Comparison of ENCODE assay signal across 36 mouse cellular contexts in genomic region chr14:76523344-76523743, GRCm38 (mm10). TPM values are rescaled to one million over a fixed set of nuclear protein-coding genes. Genes with fewer than 3 reads are reported as not detected.
"Had no signal": no experiment of that assay in that cellular context is flagged by ENCODE, and none has a peak within 500 bp of the region (broad histone marks: within the 10 kb centered on the region; RNA-seq: fewer than 3 reads in every experiment).

No protein-coding gene starts in this region.

- H3K4me2 ChIP-seq: heart, embryonic 11.5 days; heart, embryonic 12.5 days; heart, embryonic 13.5 days; heart, embryonic 15.5 days; hindbrain, embryonic 12.5 days; hindbrain, embryonic 13.5 days; hindbrain, embryonic 14.5 days; hindbrain, embryonic 15.5 days; intestine, embryonic 15.5 days; kidney, embryonic 15.5 days had no signal

- H3K9me3 ChIP-seq: heart, embryonic 10.5 days; heart, embryonic 12.5 days; heart, embryonic 13.5 days; heart, embryonic 15.5 days; hindbrain, embryonic 10.5 days; hindbrain, embryonic 12.5 days; hindbrain, embryonic 13.5 days; hindbrain, embryonic 15.5 days; intestine, embryonic 15.5 days; kidney, embryonic 15.5 days had no signal

- H3K4me3 ChIP-seq: heart, embryonic 10.5 days; heart, embryonic 12.5 days; heart, embryonic 13.5 days; heart, embryonic 15.5 days; hindbrain, embryonic 10.5 days; hindbrain, embryonic 12.5 days; hindbrain, embryonic 13.5 days; hindbrain, embryonic 15.5 days; intestine, embryonic 15.5 days; kidney, embryonic 15.5 days; layer of hippocampus, adult 2 months had no signal

- DNase-seq: heart, postnatal 10 days; heart, postnatal 14 days; heart, postnatal 36 days; heart, postnatal 4 days; kidney, adult 11 months; kidney, adult 18-20 months; kidney, adult 2 months; kidney, adult 8-10 months; kidney, adult 9 months; kidney, postnatal 10 days; kidney, postnatal 14 days; kidney, postnatal 25 days; kidney, postnatal 36 days; kidney, postnatal 4 days; layer of hippocampus, adult 9-11 months; layer of hippocampus, postnatal 36 days had no signal

- H3K27me3 ChIP-seq: heart, embryonic 12.5 days; heart, embryonic 13.5 days; heart, embryonic 15.5 days; hindbrain, embryonic 12.5 days; hindbrain, embryonic 13.5 days; hindbrain, embryonic 15.5 days; intestine, embryonic 15.5 days; kidney, embryonic 15.5 days had no signal

- H3K9ac ChIP-seq: heart, embryonic 12.5 days; heart, embryonic 13.5 days; heart, embryonic 15.5 days; hindbrain, embryonic 12.5 days; hindbrain, embryonic 13.5 days; hindbrain, embryonic 14.5 days; hindbrain, embryonic 15.5 days; intestine, embryonic 15.5 days; kidney, embryonic 15.5 days had no signal

- H3K36me3 ChIP-seq: heart, embryonic 10.5 days; heart, embryonic 12.5 days; heart, embryonic 13.5 days; heart, embryonic 15.5 days; hindbrain, embryonic 10.5 days; hindbrain, embryonic 12.5 days; hindbrain, embryonic 13.5 days; hindbrain, embryonic 15.5 days; intestine, embryonic 15.5 days; kidney, embryonic 15.5 days had no signal

- H3K27ac ChIP-seq: heart, embryonic 10.5 days; heart, embryonic 13.5 days; heart, embryonic 15.5 days; hindbrain, embryonic 10.5 days; hindbrain, embryonic 12.5 days; hindbrain, embryonic 13.5 days; hindbrain, embryonic 14.5 days; hindbrain, embryonic 15.5 days; hindbrain, postnatal 0 days; intestine, embryonic 15.5 days; kidney, embryonic 15.5 days; kidney, postnatal 0 days; layer of hippocampus, adult 2 months had no signal

- ATAC-seq: hindbrain, embryonic 16.5 days; hindbrain, postnatal 0 days; inflammation-experienced regulatory T-cells, adult 6 months; intestine, embryonic 15.5 days; intestine, embryonic 16.5 days; intestine, postnatal 0 days had no signal

RNA-seq across cellular contexts. Expression of gene Serp2, which starts 33.3 kb away (rescaled TPM):
- total RNA-seq: hematopoietic stem cell, adult 5-6 weeks had no signal
